In genomic region chr5:136714232-136714875, GRCm38 (mm10) we compare ENCODE assay signal across 9 mouse cellular contexts. TPM values are rescaled to one million over a fixed set of nuclear protein-coding genes. Genes with fewer than 3 reads are reported as not detected.
DNase-seq lines count a peak whose midpoint lies in the region; ATAC-seq and TF ChIP-seq lines count a peak whose summit lies in the region.
"Had no signal": no experiment of that assay in that cellular context is flagged by ENCODE, and none has a peak within 500 bp of the region (broad histone marks: within the 10 kb centered on the region; RNA-seq: fewer than 3 reads in every experiment).

No protein-coding gene starts in this region.

- peak overlapping the region; percentile 37; the same call in 1 of the 2 replicates for H3K27ac ChIP-seq in lung, embryonic 15.5 days
- H3K27ac ChIP-seq in hindbrain, embryonic 12.5 days: 0 out of 2 replicates have a peak overlapping the region, but pooled peaks have one; percentile 44
- H3K27ac ChIP-seq in midbrain, postnatal 0 days (ENCODE audit: low read depth, low read length): no peak overlapping the region

- H3K4me2 ChIP-seq in lung, embryonic 15.5 days: peak overlapping the region; percentile 48
- H3K4me2 ChIP-seq in hindbrain, embryonic 12.5 days (replicated peaks): peak overlapping the region; percentile 28
- H3K4me2 ChIP-seq in midbrain, postnatal 0 days (ENCODE audit: low read depth, low read length, poor library complexity, severe bottlenecking): peak overlapping the region; percentile 12; the same call in 1 of the 2 replicates

- intact Hi-C loops in left cerebral cortex, postnatal 36 days (cut with DNase I): no loop called here

- WGBS in lung, embryonic 15.5 days: 22% methylated on average over 32 of the region's 32 CpGs
- WGBS in hindbrain, embryonic 12.5 days: 28% methylated on average over 32 of the region's 32 CpGs
- 23% methylated on average over 32 of the region's 32 CpGs for WGBS in midbrain, postnatal 0 days

- H3K36me3 ChIP-seq in lung, embryonic 15.5 days: no peaks in the 10 kb centered on the region
- H3K36me3 ChIP-seq in hindbrain, embryonic 12.5 days: no peaks in the 10 kb centered on the region
- no peaks in the 10 kb centered on the region for H3K36me3 ChIP-seq in midbrain, postnatal 0 days (ENCODE audit: insufficient read depth, low read length)

- TF ChIP-seq CTCF in midbrain, postnatal 0 days (IDR thresholded peaks at IDR 0.05): no peak

- 0 out of 2 replicates have a peak overlapping the region, but pooled peaks have one; percentile 9 for H3K4me3 ChIP-seq in lung, embryonic 15.5 days
- no peak overlapping the region for H3K4me3 ChIP-seq in hindbrain, embryonic 12.5 days
- H3K4me3 ChIP-seq in midbrain, postnatal 0 days (ENCODE audit: low read depth, low read length): peak overlapping the region; percentile 5; the same call in 1 of the 2 replicates
- H3K4me3 ChIP-seq: megakaryocyte, embryonic 14.5 days had no signal

- H3K27me3 ChIP-seq in lung, embryonic 15.5 days: no peaks in the 10 kb centered on the region
- H3K27me3 ChIP-seq in hindbrain, embryonic 12.5 days: no peaks in the 10 kb centered on the region; the same call in 1 of the 2 replicates
- H3K27me3 ChIP-seq in midbrain, postnatal 0 days (ENCODE audit: insufficient read depth, low read length): no peaks in the 10 kb centered on the region

- DNase-seq in lung, postnatal 36 days: no peak
- peak; percentile 42 to 65 for DNase-seq in cerebellum, postnatal 36 days
- no peak for DNase-seq in midbrain, postnatal 0 days (ENCODE audit: low spot score)
- DNase-seq in left cerebral cortex, postnatal 36 days (ENCODE audit: low spot score in 2 of 2): no peak
- DNase-seq in thymus, postnatal 14 days: no peak
- DNase-seq in spleen, adult 12 weeks (ENCODE audit: low spot score): no peak

- no peaks in the 10 kb centered on the region for H3K9me3 ChIP-seq in lung, embryonic 15.5 days
- no peaks in the 10 kb centered on the region for H3K9me3 ChIP-seq in hindbrain, embryonic 12.5 days (replicated peaks)
- H3K9me3 ChIP-seq in midbrain, postnatal 0 days (ENCODE audit: low read length): no peaks in the 10 kb centered on the region
- H3K9me3 ChIP-seq: megakaryocyte, embryonic 14.5 days had no signal

- peaks cover 23% of the 10 kb centered on the region for H3K4me1 ChIP-seq in lung, embryonic 15.5 days
- peaks cover 17% of the 10 kb centered on the region; the same call in 1 of the 2 replicates for H3K4me1 ChIP-seq in hindbrain, embryonic 12.5 days
- H3K4me1 ChIP-seq in midbrain, postnatal 0 days (ENCODE audit: insufficient read depth, low read length): no peaks in the 10 kb centered on the region; the same call in 1 of the 2 replicates
- H3K4me1 ChIP-seq: megakaryocyte, embryonic 14.5 days had no signal

- no peak overlapping the region; the same call in 1 of the 2 replicates for H3K9ac ChIP-seq in lung, embryonic 15.5 days
- no peak overlapping the region for H3K9ac ChIP-seq in hindbrain, embryonic 12.5 days
- peak overlapping the region; percentile 36; the same call in 1 of the 2 replicates for H3K9ac ChIP-seq in midbrain, postnatal 0 days (replicated peaks; ENCODE audit: low read length, poor library complexity, severe bottlenecking)

- ATAC-seq in lung, embryonic 15.5 days (ENCODE audit: borderline replicate concordance, extremely low read depth, low FRiP score, low TSS enrichment): no peak
- no peak for ATAC-seq in hindbrain, embryonic 12.5 days (ENCODE audit: low FRiP score)
- no peak for ATAC-seq in midbrain, postnatal 0 days (ENCODE audit: low FRiP score)

RNA-seq across cellular contexts. Expression of gene Myl10, which starts 21.4 kb away (rescaled TPM):
- 1.3 TPM in 1 of 2 replicates, not detected in the other for polyA plus RNA-seq in lung, embryonic 15.5 days (2015; fragmentation: Nextera tagmentation; extraction: Ambion mirVana)
- polyA plus RNA-seq in hindbrain, embryonic 12.5 days (2016; fragmentation: Nextera tagmentation; extraction: Ambion mirVana): not detected in 2 replicates
- not detected in 2 replicates for total RNA-seq in midbrain, postnatal 0 days (2014; rRNA removed)
- not detected in 2 replicates for polyA plus RNA-seq in midbrain, postnatal 0 days (2015; fragmentation: Nextera tagmentation; extraction: Ambion mirVana)
- total RNA-seq in left cerebral cortex, postnatal 36 days (2021): not detected

Comparison
In these comparisons a context has a peak if more than half of its experiments do, and no peak if none do; other contexts are left out.
1. DNase-seq: peak in cerebellum, postnatal 36 days (2 of 2); none in lung, postnatal 36 days (single experiment), midbrain, postnatal 0 days (single experiment), left cerebral cortex, postnatal 36 days (0 of 2), thymus, postnatal 14 days (single experiment) and spleen, adult 12 weeks (single experiment).
2. Peak in every context shown above with its lines, with median percentiles within 50 percentile points of each other: H3K4me2 ChIP-seq.